Comparison of ENCODE assay signal across 21 mouse cellular contexts in the genomic region with DNA sequence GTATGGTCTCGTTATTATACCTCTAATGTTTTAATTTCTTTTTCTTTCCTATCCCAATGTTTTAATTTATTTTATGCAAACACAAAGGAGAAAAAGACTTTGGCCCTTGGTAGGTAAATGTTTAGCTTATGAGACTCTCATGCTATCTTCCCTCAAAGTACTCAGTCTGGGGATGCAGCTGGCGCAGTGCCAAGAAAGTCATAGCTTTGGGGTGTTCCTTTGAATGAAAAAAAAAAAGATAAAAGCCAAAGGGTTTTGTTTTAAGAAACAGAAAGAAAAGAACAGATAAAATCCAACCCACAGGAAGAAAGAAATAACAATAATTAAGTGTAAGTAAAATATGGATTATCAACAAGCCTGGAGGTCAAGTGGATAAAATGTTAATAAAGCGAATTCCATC. TPM values are rescaled to one million over a fixed set of nuclear protein-coding genes. Genes with fewer than 3 reads are reported as not detected.
DNase-seq lines count a peak whose midpoint lies in the region; ATAC-seq and TF ChIP-seq lines count a peak whose summit lies in the region.
"Had no signal": no experiment of that assay in that cellular context is flagged by ENCODE, and none has a peak within 500 bp of the region (broad histone marks: within the 10 kb centered on the region; RNA-seq: fewer than 3 reads in every experiment).

No protein-coding gene starts in this region.

- no peak for ATAC-seq in hindbrain, postnatal 0 days
- no peak for ATAC-seq in hindbrain, embryonic 12.5 days (ENCODE audit: low FRiP score)
- ATAC-seq in megakaryocyte-erythroid progenitor cell, adult 5-6 weeks (replicated peaks; ENCODE audit: low FRiP score, low TSS enrichment, poor library complexity, severe bottlenecking) = 0 out of 2 replicates have a peak, but pooled peaks have one; percentile 33
- ATAC-seq in frontal cortex, adult (ENCODE audit: low TSS enrichment) = no peak
- ATAC-seq: forebrain, embryonic 14.5 days; midbrain, embryonic 16.5 days had no signal

- no peaks in the 10 kb centered on the region for H3K9me3 ChIP-seq in hindbrain, postnatal 0 days (ENCODE audit: low read length)
- H3K9me3 ChIP-seq in hindbrain, embryonic 12.5 days (replicated peaks) = no peaks in the 10 kb centered on the region
- H3K9me3 ChIP-seq: embryonic facial prominence, embryonic 15.5 days; heart, embryonic 10.5 days; limb, embryonic 13.5 days had no signal

- no peak overlapping the region for H3K4me2 ChIP-seq in hindbrain, postnatal 0 days (ENCODE audit: low read depth, low read length)
- no peak overlapping the region for H3K4me2 ChIP-seq in hindbrain, embryonic 12.5 days (replicated peaks)
- H3K4me2 ChIP-seq: embryonic facial prominence, embryonic 15.5 days; limb, embryonic 13.5 days had no signal

- H3K4me1 ChIP-seq in hindbrain, postnatal 0 days (ENCODE audit: insufficient read depth, low read length) = no peaks in the 10 kb centered on the region
- no peaks in the 10 kb centered on the region for H3K4me1 ChIP-seq in hindbrain, embryonic 12.5 days
- H3K4me1 ChIP-seq: embryonic facial prominence, embryonic 15.5 days; heart, embryonic 10.5 days; limb, embryonic 13.5 days had no signal

- peak; percentile 11 for DNase-seq in hindbrain, postnatal 0 days (ENCODE audit: low spot score)
- peak; percentile 2 for DNase-seq in 416B (ENCODE audit: low read depth)
- peak; percentile 64 for DNase-seq in c-Kit-positive CD71-positive TER-119-negative erythroid progenitor cells, embryonic 14.5 days (ENCODE audit: low read depth)
- DNase-seq in retina, embryonic 14.5 days (ENCODE audit: low spot score) = no peak
- no peak for DNase-seq in layer of hippocampus, adult 9-10 months (ENCODE audit: low spot score)
- DNase-seq: lung, postnatal 14 days; retina, postnatal 1 day; spleen, adult 18-20 months had no signal

- H3K36me3 ChIP-seq in hindbrain, postnatal 0 days (ENCODE audit: insufficient read depth, low read length) = no peaks in the 10 kb centered on the region
- no peaks in the 10 kb centered on the region for H3K36me3 ChIP-seq in hindbrain, embryonic 12.5 days
- H3K36me3 ChIP-seq: embryonic facial prominence, embryonic 15.5 days; heart, embryonic 10.5 days; limb, embryonic 13.5 days had no signal

- 89% methylated on average over 3 of the region's 3 CpGs for WGBS in hindbrain, postnatal 0 days
- 89% methylated on average over 3 of the region's 3 CpGs for WGBS in hindbrain, embryonic 12.5 days

- H3K9ac ChIP-seq in hindbrain, postnatal 0 days (replicated peaks; ENCODE audit: low read length) = no peak overlapping the region
- no peak overlapping the region for H3K9ac ChIP-seq in hindbrain, embryonic 12.5 days
- H3K9ac ChIP-seq: embryonic facial prominence, embryonic 15.5 days; limb, embryonic 13.5 days had no signal

- H3K27ac ChIP-seq in hindbrain, postnatal 0 days = no peak overlapping the region
- H3K27ac ChIP-seq in hindbrain, embryonic 12.5 days = no peak overlapping the region
- H3K27ac ChIP-seq: embryonic facial prominence, embryonic 15.5 days; heart, embryonic 10.5 days; left cerebral cortex, adult 2 months; limb, embryonic 13.5 days had no signal

- no peaks in the 10 kb centered on the region for H3K27me3 ChIP-seq in hindbrain, postnatal 0 days (ENCODE audit: insufficient read depth, low read length)
- H3K27me3 ChIP-seq in hindbrain, embryonic 12.5 days = no peaks in the 10 kb centered on the region
- H3K27me3 ChIP-seq: embryonic facial prominence, embryonic 15.5 days; limb, embryonic 13.5 days had no signal

- H3K4me3 ChIP-seq in hindbrain, postnatal 0 days (ENCODE audit: low read length) = no peak overlapping the region
- no peak overlapping the region for H3K4me3 ChIP-seq in hindbrain, embryonic 12.5 days
- H3K4me3 ChIP-seq: embryonic facial prominence, embryonic 15.5 days; heart, embryonic 10.5 days; left cerebral cortex, adult 2 months; limb, embryonic 13.5 days had no signal

- TF ChIP-seq CTCF in hindbrain, postnatal 0 days (IDR thresholded peaks at IDR 0.05; ENCODE audit: low read depth) = no peak

RNA-seq across cellular contexts. Expression of a gene that starts 2.9 kb away (rescaled TPM):
- not detected in 2 replicates for total RNA-seq in hindbrain, postnatal 0 days (2014; rRNA removed)
- polyA plus RNA-seq in hindbrain, postnatal 0 days (2015; fragmentation: Nextera tagmentation; extraction: Ambion mirVana) = not detected in 2 replicates
- not detected in 2 replicates for polyA plus RNA-seq in hindbrain, embryonic 12.5 days (2016; fragmentation: Nextera tagmentation; extraction: Ambion mirVana)
- not detected in 2 replicates for total RNA-seq in megakaryocyte-erythroid progenitor cell, adult 5-6 weeks (2014; fragmentation: Nextera tagmentation)
- not detected in 2 replicates for total RNA-seq in megakaryocyte-erythroid progenitor cell, adult 5-6 weeks (2017)
- total RNA-seq: gastrocnemius, adult 8-10 months; heart, postnatal 25 days; left cerebral cortex, adult 2 months had no signal
- polyA plus RNA-seq: embryonic facial prominence, embryonic 15.5 days; forebrain, embryonic 14.5 days; heart, embryonic 10.5 days; limb, embryonic 13.5 days; midbrain, embryonic 16.5 days; neural tube, embryonic 14.5 days; stomach, embryonic 16.5 days had no signal

RNA-seq across cellular contexts. Expression of a gene that starts 9.4 kb away (rescaled TPM):
- not detected in 2 replicates for total RNA-seq in hindbrain, postnatal 0 days (2014; rRNA removed)
- not detected in 2 replicates for polyA plus RNA-seq in hindbrain, postnatal 0 days (2015; fragmentation: Nextera tagmentation; extraction: Ambion mirVana)
- polyA plus RNA-seq in hindbrain, embryonic 12.5 days (2016; fragmentation: Nextera tagmentation; extraction: Ambion mirVana) = not detected in 2 replicates
- not detected in 2 replicates for total RNA-seq in megakaryocyte-erythroid progenitor cell, adult 5-6 weeks (2014; fragmentation: Nextera tagmentation)
- 0.19 TPM in 1 of 2 replicates, not detected in the other for total RNA-seq in megakaryocyte-erythroid progenitor cell, adult 5-6 weeks (2017)
- total RNA-seq: gastrocnemius, adult 8-10 months; heart, postnatal 25 days had no signal
- polyA plus RNA-seq: forebrain, embryonic 14.5 days; heart, embryonic 10.5 days; midbrain, embryonic 16.5 days; neural tube, embryonic 14.5 days had no signal

RNA-seq across cellular contexts. Expression of a gene that starts 35.7 kb away (rescaled TPM):
- not detected in 2 replicates for total RNA-seq in hindbrain, postnatal 0 days (2014; rRNA removed)
- polyA plus RNA-seq in hindbrain, postnatal 0 days (2015; fragmentation: Nextera tagmentation; extraction: Ambion mirVana) = not detected in 2 replicates
- polyA plus RNA-seq in hindbrain, embryonic 12.5 days (2016; fragmentation: Nextera tagmentation; extraction: Ambion mirVana) = not detected in 2 replicates
- not detected in 2 replicates for total RNA-seq in megakaryocyte-erythroid progenitor cell, adult 5-6 weeks (2014; fragmentation: Nextera tagmentation)
- not detected in 2 replicates for total RNA-seq in megakaryocyte-erythroid progenitor cell, adult 5-6 weeks (2017)
- total RNA-seq: gastrocnemius, adult 8-10 months; heart, postnatal 25 days had no signal
- polyA plus RNA-seq: forebrain, embryonic 14.5 days; heart, embryonic 10.5 days; limb, embryonic 13.5 days; midbrain, embryonic 16.5 days; neural tube, embryonic 14.5 days; stomach, embryonic 16.5 days had no signal

RNA-seq across cellular contexts. Expression of a gene that starts 38.4 kb away (rescaled TPM):
- not detected in 2 replicates for total RNA-seq in hindbrain, postnatal 0 days (2014; rRNA removed)
- 0.10 TPM in 1 of 2 replicates, not detected in the other for polyA plus RNA-seq in hindbrain, postnatal 0 days (2015; fragmentation: Nextera tagmentation; extraction: Ambion mirVana)
- polyA plus RNA-seq in hindbrain, embryonic 12.5 days (2016; fragmentation: Nextera tagmentation; extraction: Ambion mirVana) = not detected in 2 replicates
- total RNA-seq in megakaryocyte-erythroid progenitor cell, adult 5-6 weeks (2014; fragmentation: Nextera tagmentation) = not detected in 2 replicates
- total RNA-seq in megakaryocyte-erythroid progenitor cell, adult 5-6 weeks (2017) = not detected in 2 replicates
- total RNA-seq: gastrocnemius, adult 8-10 months; heart, postnatal 25 days had no signal
- polyA plus RNA-seq: embryonic facial prominence, embryonic 15.5 days; forebrain, embryonic 14.5 days; heart, embryonic 10.5 days; limb, embryonic 13.5 days; midbrain, embryonic 16.5 days; neural tube, embryonic 14.5 days; stomach, embryonic 16.5 days had no signal

RNA-seq across cellular contexts. Expression of a gene that starts 44.1 kb away (rescaled TPM):
- not detected in 2 replicates for total RNA-seq in hindbrain, postnatal 0 days (2014; rRNA removed)
- not detected in 2 replicates for polyA plus RNA-seq in hindbrain, postnatal 0 days (2015; fragmentation: Nextera tagmentation; extraction: Ambion mirVana)
- polyA plus RNA-seq in hindbrain, embryonic 12.5 days (2016; fragmentation: Nextera tagmentation; extraction: Ambion mirVana) = not detected in 2 replicates
- not detected in 2 replicates for total RNA-seq in megakaryocyte-erythroid progenitor cell, adult 5-6 weeks (2014; fragmentation: Nextera tagmentation)
- total RNA-seq in megakaryocyte-erythroid progenitor cell, adult 5-6 weeks (2017) = not detected in 2 replicates
- total RNA-seq: gastrocnemius, adult 8-10 months; heart, postnatal 25 days; left cerebral cortex, adult 2 months had no signal
- polyA plus RNA-seq: forebrain, embryonic 14.5 days; heart, embryonic 10.5 days; limb, embryonic 13.5 days; midbrain, embryonic 16.5 days; neural tube, embryonic 14.5 days; stomach, embryonic 16.5 days had no signal

Comparison
In these comparisons a context has a peak if more than half of its experiments do, and no peak if none do; other contexts are left out.
1. DNase-seq: peak in hindbrain, postnatal 0 days (single experiment), 416B (single experiment) and c-Kit-positive CD71-positive TER-119-negative erythroid progenitor cells, embryonic 14.5 days (single experiment); none in retina, embryonic 14.5 days (single experiment) and layer of hippocampus, adult 9-10 months (single experiment).